Mouse (Mus musculus) left cerebral cortex, adult 2 months (tissue): ENCODE data around the gene Trp73. TPM values are rescaled to one million over a fixed set of nuclear protein-coding genes. Genes with fewer than 3 reads are reported as not detected.

Experiments used
- DNase-seq, 2 experiments: peaks; one replicate each; pipeline ENCODE4 v3.0.0; 2021 to 2022; ENCODE audit warnings: low spot score in 2 of 2, mixed read lengths in 1 of 2; ENCODE audit errors: extremely low spot score in 1 of 2
- H3K27ac ChIP-seq: fragments of 200-600 bp; 2 replicates; pipeline ENCODE4 v1.8.1; 2022
- H3K4me3 ChIP-seq: fragments of 200-600 bp; 2 replicates; pipeline ENCODE4 v1.8.1; 2022
- CTCF ChIP-seq: fragments of 200-600 bp; IDR thresholded peaks from 2 replicates; pipeline ENCODE4 v1.8.1; 2022; ENCODE audit warnings: antibody characterized with exemption, mild to moderate bottlenecking, moderate library complexity
- intact Hi-C: fragments of 180-260 bp; cut with DNase I; formaldehyde crosslinking; loops from one replicate; pipeline ENCODE4 v1.15.1; 2025
- long read RNA-seq, 2 experiments: library from polyadenylated mRNA; stranded (forward); transcript quantifications; one replicate each; pipeline ENCODE4 v2.0.0; 2021; ENCODE audit warnings: borderline mapping rate in 2 of 2
- total RNA-seq, 2 experiments: library from RNA; stranded (reverse); gene quantifications; 2 replicates each; pipeline ENCODE4 v1.2.3; 2021

The Trp73 gene
- total RNA-seq = 1 to 10 TPM in 1 of 2 experiments, under 1 TPM in 1; 0.41 to 1.1 TPM
- long read RNA-seq, experiment 1 = 0 reads
- long read RNA-seq, experiment 2, partial matches to known transcripts = 2 of 2 reads
- long read RNA-seq, experiment 2, other reads (novel, unspliced or antisense) = 0 of 2 reads

DNA sequence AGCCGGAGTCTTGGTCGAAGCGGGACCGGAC lies at the start of gene Trp73:
Gene Trp73, minus strand, starts transcription at position 27 of the 31 bp plus-strand sequence.
- Histone ChIP-seq H3K4me3 (peak within 1 kb of the TSS; percentile 36), H3K27ac (no peak within 1 kb of the TSS)
- intact Hi-C loops = no loop called here
- DNase-seq = no peak
- no peak for TF ChIP-seq CTCF

DNA sequence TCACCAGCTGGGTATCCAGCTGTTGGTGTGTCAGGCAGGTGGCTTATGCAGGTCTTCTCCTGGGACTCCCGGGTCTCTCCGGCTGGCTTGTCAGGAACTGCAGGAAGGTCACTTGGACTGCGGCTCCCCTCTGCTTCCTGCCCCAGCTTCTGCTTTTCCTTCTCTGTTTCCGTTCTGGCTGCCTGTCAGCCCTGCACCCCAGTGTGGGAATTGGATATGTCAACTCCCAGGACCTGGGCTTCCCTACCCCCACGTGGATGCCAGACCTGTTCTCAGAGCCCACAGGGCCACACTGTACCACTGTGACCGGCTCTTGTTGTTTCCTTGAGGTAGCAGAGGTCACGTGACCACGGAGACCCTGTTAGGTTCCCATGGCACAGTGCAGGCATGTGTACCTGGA lies 48.9 kb upstream of the Trp73 start:
- intact Hi-C loops = no loop called here
- DNase-seq = no peak
- no peak for TF ChIP-seq CTCF
- no peak overlapping the region for H3K4me3 ChIP-seq
- H3K27ac ChIP-seq = no peak overlapping the region

DNA sequence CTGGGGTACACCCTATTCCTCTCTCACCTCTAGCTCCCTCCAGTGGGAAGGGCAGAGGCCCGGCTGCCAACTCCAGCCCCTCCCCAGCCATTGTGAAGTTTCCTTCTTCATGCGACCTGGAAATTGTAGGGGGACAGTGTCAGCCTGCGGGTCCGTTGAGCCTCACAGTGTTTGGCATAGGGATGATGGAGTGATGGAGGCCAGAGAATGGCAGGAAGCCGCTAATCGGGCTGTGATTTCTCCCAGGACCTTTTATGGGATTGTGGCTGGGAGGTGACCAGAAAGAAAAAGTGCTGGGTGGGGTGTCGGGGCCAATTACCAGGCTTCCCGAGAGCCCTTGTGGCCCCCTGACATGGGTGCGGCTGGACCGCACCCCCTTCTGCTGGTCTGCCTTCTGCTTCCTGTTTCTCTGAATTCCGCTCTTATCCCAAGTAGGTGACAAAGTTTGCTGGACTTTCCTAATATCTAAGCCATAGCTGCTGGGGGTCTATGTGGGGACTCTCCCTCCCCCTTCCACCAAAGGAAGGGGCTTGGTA lies 46.1 kb upstream of the Trp73 start:
- DNase-seq = no peak
- no peak overlapping the region for H3K27ac ChIP-seq
- H3K4me3 ChIP-seq = no peak overlapping the region
- TF ChIP-seq CTCF = no peak
- intact Hi-C loops = no loop called here

DNA sequence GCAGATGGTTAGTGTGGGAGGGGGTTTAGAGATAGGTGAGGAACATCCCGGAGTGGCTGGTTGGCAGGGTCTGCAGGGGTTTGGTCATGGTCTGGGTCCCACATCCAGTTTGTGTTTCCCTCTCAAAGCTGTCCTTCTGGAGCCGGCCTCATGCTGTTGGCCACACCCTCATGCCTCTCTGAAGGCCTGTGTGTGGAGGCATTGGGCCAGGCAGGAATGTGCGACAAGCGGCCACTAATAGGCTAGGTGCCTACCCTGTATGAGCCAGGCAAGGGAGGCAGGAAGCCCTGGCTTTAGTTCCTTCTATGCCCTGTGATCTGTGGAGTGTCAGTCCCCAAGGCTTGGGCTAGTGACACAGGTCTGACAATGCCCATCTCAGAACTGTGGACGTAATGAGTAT lies 45.0 kb upstream of the Trp73 start:
- DNase-seq = no peak
- no peak for TF ChIP-seq CTCF
- no peak overlapping the region for H3K27ac ChIP-seq
- H3K4me3 ChIP-seq = no peak overlapping the region
- intact Hi-C loops = no loop called here

DNA sequence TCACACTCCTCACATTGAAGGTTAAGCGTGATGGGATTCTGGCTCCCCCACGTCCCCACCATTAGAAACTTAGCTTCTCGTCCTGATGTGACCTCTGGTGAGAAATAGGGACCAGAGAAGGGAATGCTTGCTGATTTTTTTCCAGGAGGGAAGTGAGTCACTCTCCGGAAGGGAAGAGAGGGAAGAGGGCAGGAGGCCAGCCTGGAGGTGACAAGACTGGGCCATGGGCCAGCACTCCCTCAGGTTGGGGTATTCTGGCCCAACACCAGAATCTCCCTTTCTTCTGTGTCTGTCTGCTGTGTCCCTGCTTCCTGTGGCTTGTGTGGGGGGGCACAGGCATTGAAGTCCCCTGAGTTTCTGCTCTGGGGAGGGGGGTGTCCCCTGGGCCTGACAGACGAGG lies 43.6 kb upstream of the Trp73 start:
- intact Hi-C loops = no loop called here
- no peak overlapping the region for H3K4me3 ChIP-seq
- no peak for DNase-seq
- H3K27ac ChIP-seq = no peak overlapping the region
- no peak for TF ChIP-seq CTCF

DNA sequence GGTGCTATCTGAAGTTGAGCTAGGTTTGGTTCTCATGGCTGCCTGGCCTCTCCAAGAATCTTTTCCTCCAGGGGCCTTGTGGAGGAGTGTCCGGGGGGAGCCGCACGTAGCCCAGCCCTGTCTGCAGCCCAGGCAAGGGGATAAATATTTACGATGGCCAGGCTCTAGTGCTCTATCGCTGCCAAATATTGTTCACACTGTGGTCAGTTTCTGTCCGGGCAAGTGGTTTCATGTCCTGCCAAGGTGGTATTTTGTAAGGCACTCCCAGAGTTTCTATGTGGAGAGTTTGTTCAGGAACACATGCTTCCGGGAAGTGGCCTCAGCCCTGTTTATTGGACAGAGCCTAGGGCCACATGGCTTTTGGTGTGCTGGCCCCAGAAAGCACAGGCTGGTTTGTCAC lies 41.0 kb upstream of the Trp73 start:
- no peak for TF ChIP-seq CTCF
- intact Hi-C loops = no loop called here
- H3K27ac ChIP-seq = peak overlapping the region; percentile 15; the same call in 1 of the 2 replicates
- H3K4me3 ChIP-seq = no peak overlapping the region
- no peak for DNase-seq

DNA sequence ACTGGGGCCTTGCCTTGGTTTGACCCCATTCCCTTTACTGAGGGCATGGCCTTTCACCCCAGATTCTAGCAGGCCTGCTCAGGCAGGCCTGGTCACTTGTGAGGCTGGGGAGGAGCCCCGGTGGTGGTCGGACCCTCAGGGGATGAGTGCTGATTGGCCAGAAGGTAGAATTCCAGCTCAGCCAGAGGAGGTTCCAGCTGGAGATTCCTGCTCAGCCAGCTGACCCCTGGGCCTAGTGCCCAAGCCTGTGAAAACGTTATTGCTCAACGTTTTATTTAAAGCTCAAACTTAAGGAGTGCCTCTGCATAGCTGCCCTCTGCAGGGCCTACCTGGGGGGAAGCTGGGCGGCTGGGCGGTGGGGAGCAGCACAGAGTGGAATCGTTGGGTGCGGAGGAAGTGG lies 37.2 kb upstream of the Trp73 start:
- no peak for DNase-seq
- H3K4me3 ChIP-seq = no peak overlapping the region
- TF ChIP-seq CTCF = no peak
- intact Hi-C loops = no loop called here
- H3K27ac ChIP-seq = no peak overlapping the region

DNA sequence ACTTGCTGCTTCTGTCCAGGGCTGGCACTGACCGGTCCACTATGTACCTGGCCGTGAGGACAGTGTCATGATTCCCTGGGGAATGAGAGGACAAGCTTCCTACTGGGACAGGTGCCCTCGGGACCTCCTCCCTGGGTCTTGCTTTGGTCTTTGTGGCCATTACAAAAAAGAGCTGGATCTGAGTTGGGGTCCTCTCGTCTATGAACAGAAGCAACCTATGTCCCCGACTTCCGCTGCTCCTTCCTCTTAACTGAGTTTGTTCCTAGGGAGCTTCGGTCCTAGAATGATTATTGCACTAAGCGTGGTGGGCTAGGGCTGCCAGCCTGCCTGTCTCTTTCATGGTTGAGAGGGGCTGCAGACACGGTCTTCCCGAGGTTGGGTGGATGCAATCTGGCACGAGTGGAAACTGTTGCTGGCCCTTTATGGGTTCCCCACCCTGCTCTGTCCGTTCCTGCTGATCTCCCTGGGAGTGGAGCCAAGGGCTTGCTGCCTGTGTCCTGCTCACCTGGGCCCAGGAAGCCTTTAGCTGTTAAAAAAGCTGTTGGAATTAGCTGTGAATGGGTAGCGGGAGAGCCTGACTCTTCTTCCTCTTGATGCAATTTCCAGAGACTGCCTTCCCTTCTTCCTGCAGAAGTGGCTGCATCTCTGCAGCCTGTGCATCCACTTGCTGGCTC lies 32.1 kb upstream of the Trp73 start:
- Histone ChIP-seq H3K4me3 (no peak overlapping the region), H3K27ac (no peak overlapping the region)
- intact Hi-C loops = no loop called here
- TF ChIP-seq CTCF = no peak
- DNase-seq = no peak

DNA sequence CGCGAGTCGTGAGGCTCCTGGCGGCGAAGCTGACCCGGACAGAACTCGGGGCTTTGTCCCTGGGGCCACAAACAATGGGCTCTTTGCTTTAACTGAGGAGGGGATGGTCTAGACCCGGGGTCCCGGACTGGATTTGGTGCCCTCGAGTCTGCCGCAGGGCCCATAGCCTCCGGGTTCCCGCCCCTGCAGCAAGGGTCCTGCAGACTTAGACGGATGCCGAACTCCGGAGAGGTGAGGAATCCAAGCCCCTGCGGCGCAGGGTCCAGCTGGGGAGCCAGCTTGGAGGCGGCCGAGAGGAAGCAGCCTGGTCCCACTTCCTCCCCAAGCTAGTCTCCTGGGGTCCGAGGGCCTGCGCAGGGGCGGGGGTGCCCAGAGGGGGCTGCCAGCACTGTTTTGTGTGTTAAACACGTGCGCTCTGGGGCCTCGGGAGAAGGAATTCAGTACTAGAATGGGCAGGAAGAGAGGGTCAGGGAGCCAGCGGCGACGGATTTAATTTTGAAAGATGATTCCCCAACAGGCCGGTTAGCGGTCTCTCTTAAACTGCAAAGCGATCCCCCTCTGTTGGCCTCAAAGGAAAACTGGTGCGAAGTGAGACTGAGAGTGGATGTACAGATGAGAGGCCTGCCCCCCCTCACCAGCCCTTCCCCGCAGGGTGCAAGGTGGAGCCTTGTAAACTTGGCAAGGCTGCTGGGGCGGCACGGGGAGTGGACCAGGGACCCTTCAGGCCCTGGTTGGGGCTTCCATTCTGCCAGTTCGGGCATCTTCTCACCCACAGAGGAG lies 31.3 kb upstream of the Trp73 start:
- Histone ChIP-seq H3K4me3 (peak overlapping the region; percentile 47), H3K27ac (no peak overlapping the region; the same call in 1 of the 2 replicates)
- TF ChIP-seq CTCF = no peak
- no peak for DNase-seq
- intact Hi-C loops = no loop called here

DNA sequence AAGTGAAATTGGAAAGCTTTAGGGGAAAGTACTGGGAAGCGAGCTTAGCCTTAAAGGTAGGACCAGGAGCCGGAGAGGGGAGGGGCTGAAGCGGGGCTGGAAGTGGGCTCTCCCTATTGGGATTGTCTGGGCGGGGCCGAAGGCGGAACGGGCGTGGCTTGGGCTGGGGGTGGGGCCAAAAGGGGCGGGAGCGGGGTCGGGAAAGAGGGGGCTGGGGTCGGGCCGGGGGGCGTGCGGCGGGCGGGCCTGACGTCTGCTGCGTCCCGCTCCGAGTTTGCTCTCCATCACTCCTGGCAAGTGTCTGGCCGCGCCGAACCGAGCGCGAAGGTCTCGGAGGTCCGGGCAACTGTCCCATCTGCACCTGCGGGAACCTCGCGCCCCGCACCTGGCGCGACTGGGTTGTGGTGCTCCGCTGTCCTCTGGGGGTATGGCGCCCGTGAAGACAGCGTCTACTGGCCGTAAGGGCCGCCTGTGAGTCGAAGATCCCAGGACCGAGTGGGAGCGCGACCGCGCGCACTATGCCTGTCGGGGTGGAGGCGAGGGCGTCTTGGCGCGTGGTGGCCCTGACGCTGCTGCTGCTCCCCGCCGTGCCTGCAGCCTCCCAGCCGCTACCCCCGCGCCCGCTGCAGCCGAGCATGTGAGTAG lies 30.6 kb upstream of the Trp73 start, which contains the start of gene Megf6:
Gene Megf6, plus strand, starts transcription at position 225 of the 645 bp plus-strand sequence.
- intact Hi-C loops = no loop called here
- no peak for DNase-seq
- no peak for TF ChIP-seq CTCF
- peak within 1 kb of the TSS; percentile 47 for H3K4me3 ChIP-seq
- H3K27ac ChIP-seq = no peak within 1 kb of the TSS; the same call in 1 of the 2 replicates

DNA sequence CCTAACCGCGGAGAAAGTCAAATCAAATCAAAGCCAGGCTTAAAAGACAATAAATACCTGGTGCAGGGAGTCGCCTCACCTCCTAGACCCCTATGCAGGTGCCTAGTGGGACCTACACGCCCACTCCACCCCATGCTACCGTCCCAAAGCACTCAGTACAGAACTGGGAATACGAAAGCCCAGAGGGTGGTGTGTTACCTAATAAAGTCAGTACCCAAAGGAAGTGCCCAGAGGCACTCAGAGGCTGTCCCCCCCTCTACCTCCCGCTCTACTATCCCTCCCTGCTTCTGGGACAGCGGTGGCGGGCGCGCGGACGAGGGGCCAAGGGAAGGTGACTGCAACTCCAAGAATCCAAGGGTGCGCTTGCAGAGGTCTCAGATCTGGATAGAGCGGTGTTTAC lies 30.0 kb upstream of the Trp73 start:
- H3K4me3 ChIP-seq = peak overlapping the region; percentile 11; the same call in 1 of the 2 replicates
- intact Hi-C loops = no loop called here
- no peak overlapping the region for H3K27ac ChIP-seq
- TF ChIP-seq CTCF = no peak
- DNase-seq = no peak

DNA sequence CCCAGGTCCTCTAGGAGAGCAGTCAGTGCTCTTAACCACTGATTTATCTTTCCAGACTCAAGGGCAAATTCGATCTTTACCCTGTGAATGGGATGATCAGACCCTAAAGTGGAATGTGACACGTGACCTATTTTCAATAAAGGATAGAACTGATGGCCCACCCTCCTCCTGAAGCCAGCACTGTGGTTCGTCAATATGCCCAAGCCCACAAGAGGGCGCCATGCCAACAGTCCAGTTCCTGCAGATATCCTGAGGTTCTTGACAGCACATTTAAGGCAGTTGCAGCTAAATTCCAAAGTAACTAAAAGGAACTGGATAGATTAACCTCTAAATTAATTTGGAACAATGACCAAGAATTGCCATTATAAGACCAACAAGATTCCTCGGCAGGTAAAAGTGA lies 27.0 kb upstream of the Trp73 start:
- Histone ChIP-seq H3K4me3 (no peak overlapping the region), H3K27ac (no peak overlapping the region)
- intact Hi-C loops = loop anchor here (10.0 kb wide), 1 partner anchor 108 kb away; no protein-coding TSS in a partner anchor
- peak in 1 of 2 experiments; percentile 60 for DNase-seq
- TF ChIP-seq CTCF = peak; percentile 71
